21 mouse cellular contexts compared by ENCODE assay signal in genomic region chr17:84355006-84355405, GRCm38 (mm10).
DNase-seq lines count a peak whose midpoint lies in the region; ATAC-seq and TF ChIP-seq lines count a peak whose summit lies in the region.
"Had no signal": no experiment of that assay in that cellular context is flagged by ENCODE, and none has a peak within 500 bp of the region (broad histone marks: within the 10 kb centered on the region; RNA-seq: fewer than 3 reads in every experiment).

No protein-coding gene starts in this region.

- H3K4me3 ChIP-seq in forebrain, embryonic 10.5 days, result no peak overlapping the region
- H3K4me3 ChIP-seq in forebrain, embryonic 14.5 days (ENCODE audit: low read depth, low read length), result no peak overlapping the region
- peak overlapping the region; percentile 53 for H3K4me3 ChIP-seq in E14TG2a.4 (replicated peaks; ENCODE audit: low read length)
- H3K4me3 ChIP-seq in stomach, embryonic 15.5 days (replicated peaks), result no peak overlapping the region
- H3K4me3 ChIP-seq: embryonic facial prominence, embryonic 10.5 days; forebrain, embryonic 15.5 days; heart, embryonic 10.5 days; hindbrain, embryonic 13.5 days; intestine, embryonic 15.5 days had no signal

- no peaks in the 10 kb centered on the region for H3K9me3 ChIP-seq in forebrain, embryonic 10.5 days
- H3K9me3 ChIP-seq in forebrain, embryonic 14.5 days (replicated peaks; ENCODE audit: control insufficient read depth, low read length), result no peaks in the 10 kb centered on the region
- no peaks in the 10 kb centered on the region for H3K9me3 ChIP-seq in E14TG2a.4 (ENCODE audit: low read length)
- H3K9me3 ChIP-seq in stomach, embryonic 15.5 days, result no peaks in the 10 kb centered on the region
- H3K9me3 ChIP-seq: embryonic facial prominence, embryonic 10.5 days; forebrain, embryonic 15.5 days; heart, embryonic 10.5 days; hindbrain, embryonic 13.5 days; intestine, embryonic 15.5 days had no signal

- no peak for DNase-seq in forebrain, embryonic 10.5 days (ENCODE audit: extremely low spot score, low spot score)
- DNase-seq in forebrain, embryonic 14.5 days (ENCODE audit: low spot score), result no peak
- DNase-seq in R1 (ENCODE audit: low read depth, low spot score), result peak; percentile 71
- DNase-seq in kidney, postnatal 25 days, result no peak
- no peak for DNase-seq in layer of hippocampus, adult 11-12 months (ENCODE audit: low spot score)
- DNase-seq in ovary, adult 18-20 months (ENCODE audit: low spot score), result no peak
- DNase-seq: adrenal gland, postnatal 10 days; cerebellum, adult 11-12 months; cerebellum, adult 9-11 months; gastrocnemius, postnatal 10 days; heart, adult 18-20 months; heart, postnatal 10 days; heart, postnatal 4 days had no signal

- WGBS in forebrain, embryonic 10.5 days, result 91% methylated on average over 3 of the region's 3 CpGs
- 71% methylated on average over 3 of the region's 3 CpGs for WGBS in forebrain, embryonic 14.5 days
- WGBS in stomach, embryonic 15.5 days, result 95% methylated on average over 3 of the region's 3 CpGs

- no peak for ATAC-seq in forebrain, embryonic 14.5 days
- ATAC-seq in stomach, embryonic 15.5 days (ENCODE audit: insufficient read depth, low FRiP score, low read depth), result no peak
- ATAC-seq: forebrain, embryonic 15.5 days; intestine, embryonic 15.5 days; Patski had no signal

- H3K4me1 ChIP-seq in forebrain, embryonic 10.5 days, result peaks cover 30% of the 10 kb centered on the region
- H3K4me1 ChIP-seq in forebrain, embryonic 14.5 days (ENCODE audit: control insufficient read depth, insufficient read depth, low read length), result peaks cover 3% of the 10 kb centered on the region; the same call in 1 of the 2 replicates
- peaks cover 75% of the 10 kb centered on the region for H3K4me1 ChIP-seq in E14TG2a.4 (replicated peaks; ENCODE audit: low read depth, low read length)
- H3K4me1 ChIP-seq in stomach, embryonic 15.5 days, result peaks cover 4% of the 10 kb centered on the region; the same call in 1 of the 2 replicates

- no peaks in the 10 kb centered on the region for H3K27me3 ChIP-seq in forebrain, embryonic 10.5 days (ENCODE audit: poor library complexity, severe bottlenecking)
- H3K27me3 ChIP-seq in forebrain, embryonic 14.5 days (replicated peaks; ENCODE audit: control insufficient read depth, insufficient read depth, low read length), result no peaks in the 10 kb centered on the region
- no peaks in the 10 kb centered on the region for H3K27me3 ChIP-seq in E14TG2a.4 (ENCODE audit: insufficient read depth, low read length)
- H3K27me3 ChIP-seq in stomach, embryonic 15.5 days (replicated peaks), result no peaks in the 10 kb centered on the region
- H3K27me3 ChIP-seq: forebrain, embryonic 15.5 days; hindbrain, embryonic 13.5 days; intestine, embryonic 15.5 days; Patski had no signal

- no peak overlapping the region for H3K9ac ChIP-seq in forebrain, embryonic 14.5 days (ENCODE audit: low read length)
- H3K9ac ChIP-seq in stomach, embryonic 15.5 days, result no peak overlapping the region
- H3K9ac ChIP-seq: forebrain, embryonic 15.5 days; hindbrain, embryonic 13.5 days; intestine, embryonic 15.5 days had no signal

- TF ChIP-seq CTCF in E14TG2a.4 (conservative IDR thresholded peaks at IDR 0.05; ENCODE audit: low read length), result no peak

- 0 out of 2 replicates have a peak overlapping the region, but pooled peaks have one; percentile 16 for H3K27ac ChIP-seq in forebrain, embryonic 10.5 days
- H3K27ac ChIP-seq in forebrain, embryonic 14.5 days (ENCODE audit: low read depth, low read length), result no peak overlapping the region
- H3K27ac ChIP-seq in stomach, embryonic 15.5 days, result peak overlapping the region; percentile 22; the same call in 1 of the 2 replicates
- H3K27ac ChIP-seq: embryonic facial prominence, embryonic 10.5 days; forebrain, embryonic 15.5 days; heart, embryonic 10.5 days; hindbrain, embryonic 13.5 days; intestine, embryonic 15.5 days had no signal

- peaks cover 25% of the 10 kb centered on the region for H3K36me3 ChIP-seq in forebrain, embryonic 10.5 days (replicated peaks)
- H3K36me3 ChIP-seq in forebrain, embryonic 14.5 days (ENCODE audit: control insufficient read depth, insufficient read depth, low read length), result no peaks in the 10 kb centered on the region
- H3K36me3 ChIP-seq in E14TG2a.4 (ENCODE audit: insufficient read depth, low read length), result peaks cover 34% of the 10 kb centered on the region
- H3K36me3 ChIP-seq in stomach, embryonic 15.5 days, result no peaks in the 10 kb centered on the region
- H3K36me3 ChIP-seq: forebrain, embryonic 15.5 days; hindbrain, embryonic 13.5 days; intestine, embryonic 15.5 days had no signal

- no peak overlapping the region for H3K4me2 ChIP-seq in forebrain, embryonic 14.5 days (ENCODE audit: low read length)
- no peak overlapping the region for H3K4me2 ChIP-seq in stomach, embryonic 15.5 days
- H3K4me2 ChIP-seq: forebrain, embryonic 15.5 days; hindbrain, embryonic 13.5 days; intestine, embryonic 15.5 days had no signal
